Mouse (Mus musculus) heart, postnatal 10 days (tissue): Measurements from ENCODE around the gene Insl3. TPM values are rescaled to one million over a fixed set of nuclear protein-coding genes. Genes with fewer than 3 reads are reported as not detected.
"Not testable (repeated sequence)": the region's sequence is repeated elsewhere in the genome, so short reads cannot be mapped to it uniquely, and the experiment has no call there.

Source experiments
- DNase-seq, 2 experiments: peaks; one replicate each; pipeline ENCODE4 v3.0.0; 2021
- intact Hi-C: fragments of 180-260 bp; cut with DNase I; formaldehyde crosslinking; loops from one replicate; pipeline ENCODE4 v1.15.1; 2025
- total RNA-seq, 2 experiments: library from RNA; stranded (reverse); gene quantifications; 2 replicates each; pipeline ENCODE4 v1.2.3; 2021

Insl3 gene
- total RNA-seq, 2 experiments from 2014 or later, result 5.1 to 5.4 TPM

- no peak for DNase-seq
Measured at GRCm38 (mm10) chr8:71702923-71703322, 13.9 kb downstream of the Insl3 start.

GRCm38 (mm10) chr8:71703400-71703799 lies 14.4 kb downstream of the Insl3 start:
- intact Hi-C loops, DNase-seq: not testable (repeated sequence)

More at GRCm38 (mm10) chr8:71702923-71703322, 13.9 kb downstream of the Insl3 start:
- intact Hi-C loops, result no loop called here

- DNase-seq, result peak; percentile 52 to 67
- intact Hi-C loops, result no loop called here
Measured at GRCm38 (mm10) chr8:71707874-71708273, 18.9 kb downstream of the Insl3 start.

- intact Hi-C loops, result loop anchor here (1.0 kb wide), 1 partner anchor 22 kb away; no protein-coding TSS in a partner anchor
- DNase-seq, result no peak
Measured at GRCm38 (mm10) chr8:71709134-71709799, 20.3 kb downstream of the Insl3 start.

GRCm38 (mm10) chr8:71709800-71710446 lies 20.9 kb downstream of the Insl3 start:
- DNase-seq, result peak; percentile 80 to 87
- intact Hi-C loops, result loop anchor here (1.0 kb wide), 1 partner anchor 21 kb away; no protein-coding TSS in a partner anchor

- intact Hi-C loops, result no loop called here
- no peak for DNase-seq
Measured at GRCm38 (mm10) chr8:71711574-71711973, 22.6 kb downstream of the Insl3 start.

- DNase-seq, result no peak
- intact Hi-C loops, result no loop called here
Measured at GRCm38 (mm10) chr8:71715531-71715930, 26.5 kb downstream of the Insl3 start.

- intact Hi-C loops, result no loop called here
- DNase-seq, result no peak
Measured at GRCm38 (mm10) chr8:71716561-71717053, 27.6 kb downstream of the Insl3 start.

GRCm38 (mm10) chr8:71717096-71717495 lies 28.1 kb downstream of the Insl3 start:
- no peak for DNase-seq
- intact Hi-C loops, result no loop called here

- intact Hi-C loops, result no loop called here
- DNase-seq, result no peak
Measured at GRCm38 (mm10) chr8:71718252-71718651, 29.2 kb downstream of the Insl3 start.

- intact Hi-C loops, result no loop called here
- DNase-seq, result peak; percentile 74 to 77
Measured at GRCm38 (mm10) chr8:71719218-71719617, 30.2 kb downstream of the Insl3 start.

- DNase-seq, result no peak
- intact Hi-C loops, result no loop called here
Measured at GRCm38 (mm10) chr8:71719928-71720457, 31.0 kb downstream of the Insl3 start.

GRCm38 (mm10) chr8:71723047-71723551 lies 34.1 kb downstream of the Insl3 start:
- no peak for DNase-seq
- intact Hi-C loops, result no loop called here

GRCm38 (mm10) chr8:71724389-71724788 lies 35.4 kb downstream of the Insl3 start:
- intact Hi-C loops, result no loop called here
- DNase-seq, result no peak

GRCm38 (mm10) chr8:71725122-71725924 lies 36.3 kb downstream of the Insl3 start, which contains the start of gene Fcho1:
Gene Fcho1 (minus strand): TSS chr8:71725716.
- DNase-seq, result peak; percentile 69 to 81
- intact Hi-C loops, result no loop called here

- intact Hi-C loops, result no loop called here
- peak in 1 of 2 experiments; percentile 26 for DNase-seq
Measured at GRCm38 (mm10) chr8:71728240-71728785, 39.3 kb downstream of the Insl3 start.

- intact Hi-C loops, result no loop called here
- DNase-seq, result no peak
Measured at GRCm38 (mm10) chr8:71728826-71729620, 40.0 kb downstream of the Insl3 start.

- intact Hi-C loops, result loop anchor here (1.0 to 5.0 kb wide), 3 partner anchors 22 to 289 kb away; no protein-coding TSS in a partner anchor
- peak; percentile 64 to 67 for DNase-seq
Measured at GRCm38 (mm10) chr8:71731652-71732230, 42.7 kb downstream of the Insl3 start.

- DNase-seq, intact Hi-C loops: not testable (repeated sequence)
Measured at GRCm38 (mm10) chr8:71738316-71738715, 49.3 kb downstream of the Insl3 start.
